Mouse (Mus musculus) neural tube, embryonic 11.5 days (tissue): Measurements from ENCODE around the gene Gm28047. TPM values are rescaled to one million over a fixed set of nuclear protein-coding genes. Genes with fewer than 3 reads are reported as not detected.

Experiments
- ATAC-seq: fragments of 200-750 bp; cut with Nextera tagmentation; 2 replicates; pipeline ENCODE4 v1.8.0; 2017; ENCODE audit warnings: moderate number of reproducible peaks, mild to moderate bottlenecking, moderate TSS enrichment, moderate library complexity; ENCODE audit not compliant: insufficient read depth, low FRiP score, low TSS enrichment
- DNase-seq: peaks from one replicate; pipeline ENCODE4 v3.0.0-alpha.2; 2015; ENCODE audit warnings: low spot score
- H3K27ac ChIP-seq: fragments of 300-500 bp; sonication (generic); 2 replicates; pipeline ENCODE4 v1.5.1; 2014; ENCODE audit warnings: low read depth, mild to moderate bottlenecking, low read length
- H3K27me3 ChIP-seq: fragments of 300-500 bp; sonication (generic); 2 replicates; pipeline ENCODE4 v1.6.1; 2014; ENCODE audit warnings: mild to moderate bottlenecking, low read length, mixed read lengths; ENCODE audit not compliant: control insufficient read depth, insufficient read depth
- H3K36me3 ChIP-seq: fragments of 300-500 bp; sonication (generic); 2 replicates; pipeline ENCODE4 v1.6.1; 2014; ENCODE audit warnings: mild to moderate bottlenecking, low read length, moderate library complexity, mixed read lengths; ENCODE audit not compliant: control insufficient read depth, insufficient read depth
- H3K4me1 ChIP-seq: fragments of 300-500 bp; sonication (generic); 2 replicates; pipeline ENCODE4 v1.6.1; 2014; ENCODE audit warnings: low read length, mixed read lengths; ENCODE audit not compliant: control insufficient read depth, insufficient read depth
- H3K4me2 ChIP-seq: fragments of 300-500 bp; sonication (generic); 2 replicates; pipeline ENCODE4 v1.6.1; 2014; ENCODE audit warnings: low read depth, mild to moderate bottlenecking, moderate library complexity
- H3K4me3 ChIP-seq: fragments of 300-500 bp; sonication (generic); 2 replicates; pipeline ENCODE4 v1.5.1; 2014; ENCODE audit warnings: low read depth, low read length
- H3K9ac ChIP-seq: fragments of 300-500 bp; sonication (generic); 2 replicates; pipeline ENCODE4 v1.6.1; 2014; ENCODE audit warnings: mild to moderate bottlenecking, low read length
- H3K9me3 ChIP-seq: fragments of 300-500 bp; sonication (generic); 2 replicates; pipeline ENCODE4 v1.6.1; 2016; ENCODE audit warnings: low read length; ENCODE audit not compliant: control insufficient read depth
- WGBS: fragments of 180-500 bp; shearing (Covaris S2); extraction: QIAGEN DNeasy Blood & Tissue Kit; methylation state at CpG from one replicate; pipeline ENCODE4 v1.1.7; 2014; 5-methylcytosine and 5-hydroxymethylcytosine counted together
- polyA plus RNA-seq: library from polyadenylated mRNA; unstranded; fragments of >200 nt; fragmentation: Nextera tagmentation; extraction: Ambion mirVana; gene quantifications from 2 replicates; pipeline ENCODE4 v1.2.1, GENCODE M21; 2014

Gene Gm28047
- polyA plus RNA-seq, 1 experiment from 2014 or later, result not detected

DNA sequence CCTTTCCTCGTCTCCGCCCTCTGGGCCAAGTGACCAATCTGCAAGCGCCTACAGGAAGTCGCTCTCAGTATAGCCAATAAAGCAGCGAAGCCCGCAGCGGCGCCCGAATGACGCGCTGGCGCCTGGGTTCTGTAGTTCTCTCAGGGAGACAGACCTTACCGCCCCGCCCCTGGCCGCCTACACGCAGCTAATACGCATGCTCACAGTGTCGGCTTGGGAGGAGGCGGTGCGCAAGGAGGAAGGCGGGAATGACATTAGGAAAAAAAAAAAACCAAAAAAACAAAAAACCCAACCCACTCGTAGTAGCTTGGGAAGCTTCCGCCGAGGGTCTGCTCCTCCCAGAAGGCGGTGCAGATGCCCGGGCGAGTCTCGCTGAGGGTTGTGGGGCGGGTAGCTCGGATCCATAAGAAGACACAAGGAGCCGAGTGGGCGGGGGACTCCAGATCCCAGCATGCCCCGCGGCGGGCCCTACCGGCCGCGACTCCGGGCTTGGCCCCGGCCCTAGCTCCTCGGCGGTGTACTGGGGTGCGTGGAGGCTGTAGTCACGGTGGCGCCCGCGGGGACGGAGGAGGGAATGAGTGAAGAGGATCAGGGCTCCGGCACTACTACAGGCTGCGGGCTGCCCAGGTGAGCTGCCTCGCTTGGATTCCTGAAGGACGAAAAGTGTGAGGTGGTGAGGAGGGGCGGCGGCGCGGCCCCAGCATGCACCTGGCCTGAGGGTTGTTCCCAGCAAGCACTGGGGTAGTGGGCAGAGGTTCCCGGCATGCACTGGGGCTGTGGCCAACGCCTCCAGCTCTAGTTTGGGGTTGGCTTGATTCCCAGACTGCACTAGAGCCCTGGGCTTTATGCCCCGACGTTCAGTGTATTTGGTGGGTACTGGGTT lies 106.7 kb downstream of the Gm28047 start, which contains the start of gene Tarbp2:
Gene Tarbp2, plus strand, starts transcription at position 217 of the 883 bp plus-strand sequence.
- under 1% methylated on average over 60 of the region's 60 CpGs for WGBS
- Histone ChIP-seq H3K9ac (peak within 1 kb of the TSS; percentile 86), H3K27ac (peak within 1 kb of the TSS; percentile 95), H3K4me3 (peak within 1 kb of the TSS; percentile 58), H3K4me1 (peaks cover 19% of the 10 kb centered on the region), H3K9me3 (no peaks in the 10 kb centered on the region), H3K27me3 (no peaks in the 10 kb centered on the region), H3K4me2 (peak within 1 kb of the TSS; percentile 78), H3K36me3 (peaks cover 5% of the 10 kb centered on the region; the same call in 1 of the 2 replicates)
- peak; percentile 99 for DNase-seq
- ATAC-seq, result peak; percentile 89

DNA sequence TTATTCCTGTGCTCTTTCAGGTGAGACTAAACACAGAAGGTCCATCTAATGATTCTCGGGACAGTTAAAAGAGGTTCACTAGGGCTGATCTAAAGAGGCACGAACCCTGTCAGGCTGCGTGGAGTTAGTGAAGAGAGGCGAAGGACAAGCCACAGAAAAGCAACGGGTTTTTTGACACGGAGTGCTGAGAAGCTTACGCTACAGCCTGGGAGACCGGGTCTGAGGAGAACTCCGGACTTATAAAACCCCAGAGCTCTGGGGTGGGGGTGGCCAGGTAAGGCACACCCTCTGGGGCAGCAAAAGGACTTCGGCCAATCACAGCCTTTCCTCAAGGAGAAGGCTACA lies 107.3 kb downstream of the Gm28047 start:
- Histone ChIP-seq H3K9ac (no peak overlapping the region; the same call in 1 of the 2 replicates), H3K4me2 (peak overlapping the region; percentile 78), H3K27ac (0 out of 2 replicates have a peak overlapping the region, but pooled peaks have one; percentile 64), H3K27me3 (no peaks in the 10 kb centered on the region), H3K4me3 (peak overlapping the region; percentile 58), H3K36me3 (peaks cover 5% of the 10 kb centered on the region; the same call in 1 of the 2 replicates), H3K9me3 (no peaks in the 10 kb centered on the region), H3K4me1 (peaks cover 23% of the 10 kb centered on the region)
- under 1% methylated on average over 10 of the region's 10 CpGs for WGBS
- no peak for ATAC-seq
- no peak for DNase-seq

DNA sequence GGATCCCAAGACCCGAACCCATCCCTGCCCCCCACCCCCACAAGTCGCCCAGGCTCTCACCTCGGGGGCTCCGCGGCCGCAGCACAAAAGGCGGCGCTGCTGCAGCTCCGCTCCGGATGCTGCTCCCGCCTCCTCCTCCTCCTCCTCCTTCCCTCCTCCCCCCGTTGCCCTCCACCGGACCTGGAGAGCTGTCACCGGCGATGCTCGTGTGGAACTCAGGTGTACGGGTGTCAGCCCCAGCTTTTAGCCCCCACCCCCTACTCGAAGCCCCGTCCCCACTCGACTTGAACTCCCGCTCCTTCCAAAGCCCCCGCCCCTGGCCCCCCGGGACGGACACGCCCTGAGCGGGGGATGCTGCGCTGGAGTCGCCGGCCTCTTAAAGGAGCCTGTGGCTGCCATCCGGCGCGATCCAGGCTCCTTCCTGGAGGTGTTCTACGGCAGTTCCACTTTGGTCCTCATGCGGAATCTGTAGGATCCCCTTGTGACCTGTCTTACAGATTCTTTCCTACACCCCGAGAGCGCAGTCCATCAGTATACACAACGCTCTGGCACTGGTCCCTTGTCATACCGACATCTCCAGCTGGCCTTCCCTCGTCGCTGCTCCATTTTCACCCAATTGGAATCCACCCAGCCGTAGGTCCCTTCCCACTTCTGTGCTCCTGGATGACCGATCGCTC lies 108.0 kb downstream of the Gm28047 start, which contains the start of gene Map3k12:
Gene Map3k12, minus strand, starts transcription at position 337 of the 677 bp plus-strand sequence.
- Histone ChIP-seq H3K9me3 (no peaks in the 10 kb centered on the region), H3K27me3 (no peaks in the 10 kb centered on the region), H3K4me2 (peak within 1 kb of the TSS; percentile 78), H3K27ac (peak within 1 kb of the TSS; percentile 64), H3K4me3 (peak within 1 kb of the TSS; percentile 58), H3K9ac (peak within 1 kb of the TSS; percentile 75), H3K36me3 (no peaks in the 10 kb centered on the region; the same call in 1 of the 2 replicates), H3K4me1 (peaks cover 30% of the 10 kb centered on the region)
- ATAC-seq (peak; percentile 20; the same call in 1 of the 2 replicates), DNase-seq (peak; percentile 81)
- under 1% methylated on average over 39 of the region's 43 CpGs for whole genome bisulfite sequencing

DNA sequence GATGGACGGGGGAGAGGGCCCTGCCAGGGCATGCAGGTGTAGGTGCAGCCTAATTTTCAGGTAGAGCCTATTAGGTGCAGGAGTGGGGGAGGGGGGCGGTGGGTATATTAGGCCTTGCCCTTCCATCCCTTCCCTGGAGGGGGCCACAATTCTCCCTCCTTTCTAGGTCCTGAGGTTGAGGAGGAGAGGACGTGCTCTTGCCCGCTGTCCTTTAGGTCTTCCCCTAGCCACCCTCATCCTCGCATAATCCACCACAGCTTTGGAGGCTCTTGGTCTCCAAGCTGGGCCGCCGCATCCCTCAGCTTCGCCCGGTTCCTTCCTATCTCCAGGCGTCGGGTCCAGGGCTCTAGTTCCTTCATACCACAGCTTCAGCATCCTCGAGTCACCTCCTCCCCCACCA lies 108.6 kb downstream of the Gm28047 start:
- WGBS, result under 1% methylated on average over 12 of the region's 12 CpGs
- Histone ChIP-seq H3K27ac (peak overlapping the region; percentile 64), H3K36me3 (no peaks in the 10 kb centered on the region; the same call in 1 of the 2 replicates), H3K27me3 (no peaks in the 10 kb centered on the region), H3K4me3 (peak overlapping the region; percentile 58), H3K9ac (peak overlapping the region; percentile 75), H3K9me3 (no peaks in the 10 kb centered on the region), H3K4me1 (peaks cover 36% of the 10 kb centered on the region), H3K4me2 (peak overlapping the region; percentile 78)
- DNase-seq (peak; percentile 23), ATAC-seq (no peak)

DNA sequence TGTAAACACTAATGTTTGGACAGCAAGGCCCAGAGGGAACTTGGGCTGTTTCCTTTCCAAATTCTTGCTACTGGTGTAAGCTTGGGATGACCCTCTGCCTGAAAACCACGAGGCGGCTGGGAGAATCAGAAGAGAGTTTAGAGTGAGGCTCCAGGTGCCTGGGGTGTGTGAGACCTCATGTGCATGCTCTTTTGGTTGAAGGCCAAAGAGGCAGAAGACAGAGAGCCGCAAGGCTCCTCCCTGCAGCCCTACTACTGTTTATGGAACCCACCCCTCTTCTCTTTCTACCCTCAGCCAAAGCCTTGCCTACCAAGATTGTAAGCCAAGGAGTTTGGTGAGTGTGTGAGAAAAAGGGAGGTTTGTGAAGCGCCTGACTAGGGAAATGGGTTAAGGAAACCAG lies 109.1 kb downstream of the Gm28047 start:
- Histone ChIP-seq H3K36me3 (no peaks in the 10 kb centered on the region), H3K4me3 (peak overlapping the region; percentile 58), H3K27me3 (no peaks in the 10 kb centered on the region), H3K4me1 (peaks cover 41% of the 10 kb centered on the region), H3K4me2 (peak overlapping the region; percentile 78), H3K9me3 (no peaks in the 10 kb centered on the region), H3K27ac (no peak overlapping the region), H3K9ac (peak overlapping the region; percentile 75)
- DNase-seq (no peak), ATAC-seq (no peak)
- WGBS, result 57% methylated on average over 4 of the region's 4 CpGs

DNA sequence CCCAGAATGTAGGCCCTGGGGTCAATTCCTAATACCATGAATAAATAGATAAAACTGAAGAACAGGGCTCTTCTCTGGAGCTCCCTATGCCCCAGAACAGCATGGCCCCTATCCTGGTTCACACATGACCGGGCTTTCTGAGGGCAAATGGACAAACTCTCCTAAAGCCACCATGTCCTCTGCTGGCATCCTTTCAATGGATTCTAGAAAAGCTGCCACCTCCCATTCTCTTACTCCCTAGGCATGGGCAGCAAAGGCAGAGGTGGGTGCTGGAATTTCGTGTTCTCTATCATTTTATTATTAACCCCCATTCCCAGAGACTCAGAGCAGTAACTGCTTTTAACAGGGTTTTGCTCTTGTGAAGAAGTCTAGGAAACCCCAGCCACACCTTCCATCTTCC lies 109.6 kb downstream of the Gm28047 start:
- Histone ChIP-seq H3K27ac (no peak overlapping the region), H3K4me1 (peaks cover 42% of the 10 kb centered on the region), H3K4me2 (peak overlapping the region; percentile 78), H3K4me3 (no peak overlapping the region; the same call in 1 of the 2 replicates), H3K9me3 (no peaks in the 10 kb centered on the region), H3K36me3 (no peaks in the 10 kb centered on the region), H3K9ac (no peak overlapping the region), H3K27me3 (no peaks in the 10 kb centered on the region)
- ATAC-seq (no peak), DNase-seq (peak; percentile 5)
- 87% methylated on average over 2 of the region's 2 CpGs for WGBS

DNA sequence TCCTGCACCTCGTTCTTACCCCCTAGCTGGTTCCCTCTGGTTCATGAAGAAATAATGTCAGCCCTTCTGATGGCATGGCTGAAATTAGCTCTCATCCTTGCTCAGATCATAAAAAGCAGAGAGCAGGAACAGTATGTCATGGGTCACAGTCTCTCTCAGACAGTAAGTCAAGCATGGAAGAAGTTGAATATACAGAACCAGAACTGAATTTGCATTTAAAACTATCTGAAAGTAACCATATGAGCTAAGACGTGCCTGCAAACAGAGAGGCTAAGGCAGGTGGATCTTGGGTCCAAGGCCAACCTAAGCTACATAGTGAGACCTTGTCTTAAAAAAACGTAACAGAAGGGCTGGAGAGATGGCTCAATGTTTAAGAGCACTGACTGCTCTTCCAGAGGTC lies 111.9 kb downstream of the Gm28047 start:
- H3K4me1 ChIP-seq, result peaks cover 39% of the 10 kb centered on the region
- H3K27ac ChIP-seq, result peak overlapping the region; percentile 78; the same call in 1 of the 2 replicates
- DNase-seq, result no peak
- H3K27me3 ChIP-seq, result no peaks in the 10 kb centered on the region
- no peak overlapping the region for H3K4me3 ChIP-seq
- 80% methylated on average over 3 of the region's 3 CpGs for WGBS
- no peak overlapping the region for H3K9ac ChIP-seq
- H3K9me3 ChIP-seq, result no peaks in the 10 kb centered on the region
- H3K4me2 ChIP-seq, result no peak overlapping the region
- ATAC-seq, result no peak
- no peaks in the 10 kb centered on the region for H3K36me3 ChIP-seq

DNA sequence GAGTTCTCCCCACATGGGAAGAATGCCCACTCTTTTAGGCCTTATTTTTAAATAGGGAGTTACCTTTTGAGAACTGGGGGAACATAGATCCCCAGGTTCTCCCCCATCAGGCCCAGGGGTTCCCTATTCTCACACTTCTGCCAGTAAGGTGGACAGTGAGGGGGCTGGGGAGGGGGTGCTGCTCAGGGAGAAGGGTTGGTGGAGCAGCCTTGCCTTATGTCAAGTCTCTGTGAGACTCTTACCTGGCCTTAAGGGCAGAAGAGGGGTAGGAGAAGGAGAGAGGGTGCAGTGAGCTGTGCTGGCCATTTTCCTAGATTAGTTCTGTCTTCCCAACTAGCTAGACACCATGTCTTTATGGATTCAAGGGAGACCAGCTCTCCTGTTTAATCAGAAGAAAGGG lies 112.4 kb downstream of the Gm28047 start:
- Histone ChIP-seq H3K36me3 (no peaks in the 10 kb centered on the region), H3K4me3 (no peak overlapping the region), H3K9ac (peak overlapping the region; percentile 31; the same call in 1 of the 2 replicates), H3K9me3 (no peaks in the 10 kb centered on the region), H3K27ac (peak overlapping the region; percentile 78), H3K4me1 (peaks cover 39% of the 10 kb centered on the region), H3K27me3 (no peaks in the 10 kb centered on the region), H3K4me2 (peak overlapping the region; percentile 96)
- DNase-seq, result no peak
- no peak for ATAC-seq
